Mouse (Mus musculus) ZHBTc4 (cell line): ENCODE data around the gene Muc5ac.

Experiments used
- DNase-seq: peaks from one replicate; pipeline ENCODE4 v3.0.0-alpha.2; 2011; ENCODE audit warnings: low read depth, low spot score

Gene Muc5ac

DNA sequence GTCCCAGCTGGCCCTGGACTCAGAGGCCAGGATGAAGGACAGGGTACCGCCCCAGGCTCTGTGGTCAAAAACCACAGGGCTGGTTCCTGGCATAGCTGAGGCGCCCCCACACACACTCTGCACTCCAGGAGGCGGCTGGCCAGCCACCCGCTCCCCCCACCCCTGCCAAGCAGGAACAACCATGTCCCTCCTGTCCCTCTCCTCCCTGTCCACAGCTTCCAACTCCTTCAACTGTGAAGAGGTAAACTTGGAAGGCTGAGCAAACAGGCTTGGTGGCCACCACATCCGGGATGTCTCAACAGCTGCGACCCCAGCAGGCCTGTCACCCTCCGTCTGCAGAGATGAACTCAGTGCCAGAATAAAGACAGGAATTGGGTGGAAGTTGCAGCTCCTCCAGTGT, 47.2 kb downstream of the Muc5ac start:
- no peak for DNase-seq

DNA sequence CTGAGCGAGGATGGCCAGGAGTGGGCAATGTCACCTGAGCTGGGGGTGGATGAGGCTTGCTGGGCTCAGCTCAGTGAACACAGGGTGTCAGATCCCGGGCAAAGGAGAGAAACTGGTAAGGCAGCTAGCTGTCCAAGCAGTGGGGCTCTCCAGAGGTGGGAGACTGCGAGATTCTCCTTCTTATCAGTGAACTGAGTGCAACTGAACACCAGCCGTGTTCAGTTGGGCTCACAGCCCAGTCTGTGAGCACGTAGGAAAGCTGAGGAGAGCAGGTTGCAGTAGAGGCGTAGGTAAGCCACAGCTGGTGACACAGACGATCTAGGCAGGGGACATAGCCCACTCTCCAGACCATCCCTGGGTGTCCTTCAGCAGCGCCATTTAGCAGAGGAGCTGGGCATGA, 47.7 kb downstream of the Muc5ac start:
- DNase-seq: no peak

DNA sequence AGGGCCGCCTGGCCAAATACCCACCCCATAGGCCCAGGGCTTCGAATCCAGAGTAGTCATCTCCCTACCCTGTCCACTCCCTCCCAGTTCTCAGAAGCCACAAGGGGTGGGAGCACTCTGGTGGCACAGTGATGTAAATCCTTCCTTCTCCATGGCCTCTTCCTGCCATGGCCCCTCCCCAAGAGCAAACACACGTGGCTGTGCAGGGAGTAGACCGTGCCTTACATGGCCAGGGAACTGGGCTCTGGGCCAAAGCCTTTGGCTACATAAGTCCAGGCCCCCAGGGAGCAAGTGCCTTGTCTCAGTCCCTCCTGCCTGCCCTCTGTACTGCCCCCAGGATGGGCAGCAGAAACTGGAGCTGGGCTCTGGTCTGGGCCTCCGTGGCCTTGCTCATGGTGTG, 50.0 kb downstream of the Muc5ac start, which contains the start of gene Muc5b:
Muc5b (plus strand) TSS at position 292 of the 400 bp plus-strand sequence.
- no peak for DNase-seq

DNA sequence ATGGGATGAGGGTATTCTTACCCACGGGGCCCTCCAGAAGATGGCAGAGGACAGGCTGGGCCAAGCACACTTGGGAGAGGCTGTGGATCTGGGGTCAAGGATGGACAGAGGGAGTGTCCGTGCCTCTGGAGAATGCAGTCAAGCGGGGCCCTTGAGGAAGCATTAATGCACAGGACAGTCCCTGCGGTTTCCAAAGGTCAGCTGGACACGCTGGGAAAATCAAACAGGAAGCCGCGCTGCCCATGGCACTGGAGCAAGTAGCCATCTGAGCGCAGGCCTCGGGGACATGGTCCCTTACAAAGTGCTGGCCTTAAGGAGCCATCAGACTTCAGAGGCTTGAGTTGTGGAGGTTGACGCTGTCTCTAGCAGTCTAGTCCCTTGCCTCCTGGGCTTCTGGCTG, 51.6 kb downstream of the Muc5ac start:
- no peak for DNase-seq

DNA sequence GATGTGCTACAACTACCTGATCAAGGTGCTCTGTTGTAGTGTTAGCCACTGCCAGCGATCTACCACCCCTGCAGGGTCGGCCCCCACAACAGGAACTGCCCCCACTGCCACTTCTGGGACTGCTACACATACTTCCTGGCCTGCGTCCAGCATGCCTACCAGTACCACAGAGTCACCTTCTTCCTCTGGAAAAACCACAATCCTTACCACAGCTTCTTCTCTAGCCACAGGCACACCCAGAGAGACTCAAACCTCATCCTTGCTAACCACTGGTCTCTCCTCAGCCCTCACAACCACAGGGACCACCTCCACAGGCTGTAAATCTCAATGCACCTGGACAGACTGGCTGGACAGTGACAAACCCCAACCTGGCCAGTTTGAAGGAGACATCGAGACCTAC, 72.3 kb downstream of the Muc5ac start:
- DNase-seq: no peak
